Mouse (Mus musculus): ENCODE measurements around the gene Mrm1. TPM values are rescaled to one million over a fixed set of nuclear protein-coding genes. Genes with fewer than 3 reads are reported as not detected.

Gene Mrm1
- polyA plus RNA-seq, 1 experiment = 18.9 TPM

DNA sequence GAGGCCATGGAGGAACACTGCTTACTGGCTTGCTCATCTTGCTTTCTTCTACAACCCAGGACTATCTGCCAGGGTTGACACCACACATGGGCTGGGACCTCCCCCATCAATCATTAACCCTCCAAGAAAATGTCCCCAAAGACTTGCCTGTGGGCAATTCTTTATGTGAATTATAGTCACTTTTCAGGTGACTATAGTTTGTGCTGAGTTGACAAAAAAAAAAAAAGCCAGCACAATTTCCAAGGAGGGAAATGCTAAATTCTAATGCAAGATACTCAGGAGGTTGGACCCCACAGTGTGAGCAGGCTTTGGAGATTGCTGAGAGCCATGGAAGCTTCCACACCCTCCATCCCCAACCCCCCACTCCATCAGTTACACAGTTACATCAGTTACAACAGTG, 25.8 kb downstream of the Mrm1 start:
- no peak overlapping the region for H3K27ac ChIP-seq (ENCODE audit: insufficient read depth, low read length)
- DNase-seq (ENCODE audit: low read depth in 1 of 2, low spot score in 2 of 2) = no peak
- no peaks in the 10 kb centered on the region for H3K4me1 ChIP-seq (ENCODE audit: control insufficient read depth, insufficient read depth, insufficient read length)
- no peaks in the 10 kb centered on the region for H3K27me3 ChIP-seq (ENCODE audit: control insufficient read depth, insufficient read depth, low read length)
- no peaks in the 10 kb centered on the region for H3K36me3 ChIP-seq (ENCODE audit: control insufficient read depth, insufficient read depth, low read length)
- TF ChIP-seq POLR2A (IDR thresholded peaks at IDR 0.05; ENCODE audit: low read depth, low read length) = no peak
- TF ChIP-seq CTCF (IDR thresholded peaks at IDR 0.05; ENCODE audit: extremely low read depth, insufficient read depth, insufficient read length, insufficient replicate concordance) = no peak
- no peak overlapping the region for H3K4me3 ChIP-seq (ENCODE audit: extremely low read depth, insufficient read depth, insufficient read length)

DNA sequence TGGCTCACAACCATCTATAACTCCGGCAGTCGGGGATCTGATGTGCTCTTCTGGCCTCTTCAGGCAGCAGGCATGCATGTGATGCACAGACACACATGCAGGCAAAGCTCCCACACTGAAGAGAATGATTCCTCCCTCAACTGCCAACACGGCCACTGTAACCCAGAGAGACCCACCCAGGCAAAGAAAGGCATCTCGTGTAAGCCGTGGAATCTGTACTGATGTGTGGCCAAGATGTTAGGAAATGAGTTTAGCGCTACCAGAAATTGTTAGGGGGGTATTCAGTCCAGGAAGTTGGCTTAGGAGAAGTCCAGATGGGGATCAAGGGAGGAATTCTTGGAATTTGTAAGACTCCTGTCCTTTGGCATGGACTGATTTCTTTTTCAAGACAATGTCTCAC, 28.9 kb downstream of the Mrm1 start:
- H3K4me1 ChIP-seq (ENCODE audit: control insufficient read depth, insufficient read depth, insufficient read length) = no peaks in the 10 kb centered on the region
- WGBS = 67% methylated on average over 6 of the region's 6 CpGs
- no peaks in the 10 kb centered on the region for H3K27me3 ChIP-seq (ENCODE audit: control insufficient read depth, insufficient read depth, low read length)
- TF ChIP-seq CTCF (IDR thresholded peaks at IDR 0.05; ENCODE audit: extremely low read depth, insufficient read depth, insufficient read length, insufficient replicate concordance) (no peak), POLR2A (IDR thresholded peaks at IDR 0.05; ENCODE audit: low read depth, low read length) (no peak)
- H3K27ac ChIP-seq (ENCODE audit: insufficient read depth, low read length) = no peak overlapping the region
- H3K4me3 ChIP-seq (ENCODE audit: extremely low read depth, insufficient read depth, insufficient read length) = no peak overlapping the region
- no peak for DNase-seq (ENCODE audit: low read depth in 1 of 2, low spot score in 2 of 2)
- no peaks in the 10 kb centered on the region for H3K36me3 ChIP-seq (ENCODE audit: control insufficient read depth, insufficient read depth, low read length)

DNA sequence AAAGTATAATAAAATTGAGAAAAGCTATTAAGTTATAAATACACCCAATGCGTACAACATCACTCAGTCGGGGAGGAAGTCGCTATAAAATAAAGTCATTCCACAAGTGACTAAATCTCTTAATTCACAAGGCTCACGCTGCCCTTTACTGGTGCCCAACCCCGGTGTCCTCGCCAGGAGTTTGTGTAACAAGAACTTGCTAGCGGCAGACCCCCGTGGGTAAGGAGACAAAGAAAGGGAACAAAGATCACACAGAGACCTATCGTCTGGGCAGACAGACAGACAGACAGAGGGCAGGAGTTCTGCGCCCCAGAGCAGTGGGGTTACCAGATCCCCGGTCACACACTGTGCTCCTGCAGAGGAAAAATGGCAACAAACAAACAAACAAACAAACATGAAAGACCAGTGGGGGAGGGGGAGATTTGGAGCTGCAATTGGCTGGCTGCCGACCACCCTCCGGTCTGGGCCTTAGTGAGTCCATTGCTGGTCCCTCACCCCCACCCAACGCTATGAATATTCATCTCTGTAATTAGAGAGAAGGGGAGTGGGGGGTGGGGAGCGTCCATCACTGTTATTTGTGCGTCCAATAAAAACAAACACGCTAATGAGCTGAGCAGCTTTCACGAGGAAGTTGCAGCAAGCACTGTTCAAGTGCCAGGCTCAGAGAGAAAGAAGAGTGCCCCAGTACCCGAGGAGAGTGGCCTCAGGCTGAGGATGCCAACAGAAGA, 39.0 kb downstream of the Mrm1 start:
- no peak overlapping the region for H3K4me3 ChIP-seq (ENCODE audit: extremely low read depth, insufficient read depth, insufficient read length)
- WGBS = 8% methylated on average over 19 of the region's 19 CpGs
- peaks cover 4% of the 10 kb centered on the region; the same call in 1 of the 2 replicates for H3K27me3 ChIP-seq (ENCODE audit: control insufficient read depth, insufficient read depth, low read length)

DNA sequence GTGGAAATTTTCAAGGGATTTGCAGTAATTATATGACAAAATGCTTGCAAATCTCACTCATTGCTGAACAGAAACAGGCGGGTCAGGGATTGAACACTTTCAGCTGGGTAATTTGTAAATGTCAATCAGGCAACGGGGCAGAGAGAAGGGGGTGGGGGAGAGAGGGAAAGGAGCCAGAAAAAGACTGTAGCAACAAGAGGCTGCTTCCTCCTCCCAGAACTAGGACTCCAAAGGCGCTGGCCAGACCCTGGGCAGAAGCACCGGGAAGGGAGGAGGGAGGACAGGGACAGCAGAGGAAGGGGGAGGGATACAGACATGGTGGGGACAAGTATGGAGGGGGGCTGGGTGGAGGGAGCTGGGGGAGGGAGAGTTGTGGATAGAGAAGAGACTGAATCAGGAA, 43.8 kb downstream of the Mrm1 start:
- TF ChIP-seq CTCF (IDR thresholded peaks at IDR 0.05; ENCODE audit: extremely low read depth, insufficient read depth, insufficient read length, insufficient replicate concordance) = no peak
- no peak for TF ChIP-seq POLR2A (IDR thresholded peaks at IDR 0.05; ENCODE audit: low read depth, low read length)

More for the DNA sequence above, 39.0 kb downstream of the Mrm1 start:
- no peak overlapping the region for H3K27ac ChIP-seq (ENCODE audit: insufficient read depth, low read length)
- TF ChIP-seq POLR2A (IDR thresholded peaks at IDR 0.05; ENCODE audit: low read depth, low read length) (no peak), CTCF (IDR thresholded peaks at IDR 0.05; ENCODE audit: extremely low read depth, insufficient read depth, insufficient read length, insufficient replicate concordance) (no peak)
- no peak for DNase-seq (ENCODE audit: low read depth in 1 of 2, low spot score in 2 of 2)
- no peaks in the 10 kb centered on the region for H3K4me1 ChIP-seq (ENCODE audit: control insufficient read depth, insufficient read depth, insufficient read length)
- no peaks in the 10 kb centered on the region for H3K36me3 ChIP-seq (ENCODE audit: control insufficient read depth, insufficient read depth, low read length)

DNA sequence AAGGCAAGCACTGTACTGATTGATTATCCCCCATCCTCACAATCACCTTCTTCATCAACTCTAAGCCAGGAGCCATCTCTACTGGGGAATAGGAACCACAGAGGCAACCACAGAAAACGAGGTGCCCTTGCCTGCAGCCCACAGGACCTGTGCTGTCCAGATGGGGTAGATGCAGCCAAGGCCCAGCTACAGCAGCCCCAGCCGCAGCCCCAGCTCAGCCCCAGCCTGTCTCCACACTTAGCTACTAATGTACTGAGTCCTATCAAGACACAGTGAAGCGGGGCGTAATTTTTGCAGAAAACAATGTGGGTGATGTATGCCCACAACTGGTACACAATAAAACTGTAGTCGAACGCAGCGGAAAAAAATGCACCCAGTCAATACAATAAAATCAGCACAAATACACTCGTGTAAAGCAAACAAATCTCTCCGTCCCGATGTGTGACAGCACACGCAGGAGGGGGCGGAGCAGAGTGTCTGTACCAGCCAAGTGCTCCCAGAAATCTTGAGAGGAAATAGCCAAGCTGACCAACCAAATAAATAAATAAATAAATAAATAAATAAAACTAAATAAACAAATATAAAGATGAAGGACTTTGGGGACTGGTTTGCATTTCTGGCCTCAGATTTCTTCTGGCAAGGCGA, 44.3 kb downstream of the Mrm1 start:
- H3K36me3 ChIP-seq (ENCODE audit: control insufficient read depth, insufficient read depth, low read length) = no peaks in the 10 kb centered on the region
- no peak for DNase-seq (ENCODE audit: low read depth in 1 of 2, low spot score in 2 of 2)
- no peaks in the 10 kb centered on the region for H3K4me1 ChIP-seq (ENCODE audit: control insufficient read depth, insufficient read depth, insufficient read length)
- H3K4me3 ChIP-seq (ENCODE audit: extremely low read depth, insufficient read depth, insufficient read length) = no peak overlapping the region
- 66% methylated on average over 13 of the region's 13 CpGs for WGBS
- H3K27ac ChIP-seq (ENCODE audit: insufficient read depth, low read length) = no peak overlapping the region
- no peak for TF ChIP-seq CTCF (IDR thresholded peaks at IDR 0.05; ENCODE audit: extremely low read depth, insufficient read depth, insufficient read length, insufficient replicate concordance)
- no peak for TF ChIP-seq POLR2A (IDR thresholded peaks at IDR 0.05; ENCODE audit: low read depth, low read length)
- peaks cover 2% of the 10 kb centered on the region; the same call in 1 of the 2 replicates for H3K27me3 ChIP-seq (ENCODE audit: control insufficient read depth, insufficient read depth, low read length)

More for the DNA sequence above, 43.8 kb downstream of the Mrm1 start:
- 13% methylated on average over 4 of the region's 4 CpGs for WGBS
- no peak for DNase-seq (ENCODE audit: low read depth in 1 of 2, low spot score in 2 of 2)
- Histone ChIP-seq H3K36me3 (ENCODE audit: control insufficient read depth, insufficient read depth, low read length) (no peaks in the 10 kb centered on the region), H3K27ac (ENCODE audit: insufficient read depth, low read length) (no peak overlapping the region), H3K4me3 (ENCODE audit: extremely low read depth, insufficient read depth, insufficient read length) (no peak overlapping the region), H3K27me3 (ENCODE audit: control insufficient read depth, insufficient read depth, low read length) (peaks cover 3% of the 10 kb centered on the region; the same call in 1 of the 2 replicates), H3K4me1 (ENCODE audit: control insufficient read depth, insufficient read depth, insufficient read length) (no peaks in the 10 kb centered on the region)

DNA sequence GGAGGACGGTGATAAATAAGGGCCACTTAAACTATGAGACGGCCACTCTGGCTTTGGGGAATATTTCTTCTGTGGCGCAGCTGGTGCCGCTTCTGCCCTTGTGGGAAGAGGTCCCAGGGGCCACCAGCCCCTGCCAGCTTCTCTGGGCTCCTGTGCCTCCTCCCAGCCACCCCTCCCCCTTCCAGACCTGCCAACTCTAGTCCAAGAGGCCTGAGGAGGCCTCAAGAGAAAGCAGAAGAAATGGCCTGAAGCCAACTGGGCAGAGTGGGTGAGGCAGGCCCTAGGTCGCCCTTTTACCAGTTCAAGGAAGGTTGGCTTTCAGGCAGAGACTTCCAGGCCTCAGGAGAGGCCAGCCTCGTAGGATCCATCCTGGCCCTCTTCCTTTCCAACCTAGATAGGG, 51.4 kb downstream of the Mrm1 start:
- no peak for DNase-seq (ENCODE audit: low read depth in 1 of 2, low spot score in 2 of 2)
- TF ChIP-seq POLR2A (IDR thresholded peaks at IDR 0.05; ENCODE audit: low read depth, low read length) (no peak), CTCF (IDR thresholded peaks at IDR 0.05; ENCODE audit: extremely low read depth, insufficient read depth, insufficient read length, insufficient replicate concordance) (no peak)
- H3K27me3 ChIP-seq (ENCODE audit: control insufficient read depth, insufficient read depth, low read length) = peaks cover 3% of the 10 kb centered on the region; the same call in 1 of the 2 replicates
- WGBS = 71% methylated on average over 6 of the region's 6 CpGs
- H3K4me1 ChIP-seq (ENCODE audit: control insufficient read depth, insufficient read depth, insufficient read length) = no peaks in the 10 kb centered on the region
- H3K27ac ChIP-seq (ENCODE audit: insufficient read depth, low read length) = no peak overlapping the region
- no peak overlapping the region for H3K4me3 ChIP-seq (ENCODE audit: extremely low read depth, insufficient read depth, insufficient read length)
- H3K36me3 ChIP-seq (ENCODE audit: control insufficient read depth, insufficient read depth, low read length) = no peaks in the 10 kb centered on the region

DNA sequence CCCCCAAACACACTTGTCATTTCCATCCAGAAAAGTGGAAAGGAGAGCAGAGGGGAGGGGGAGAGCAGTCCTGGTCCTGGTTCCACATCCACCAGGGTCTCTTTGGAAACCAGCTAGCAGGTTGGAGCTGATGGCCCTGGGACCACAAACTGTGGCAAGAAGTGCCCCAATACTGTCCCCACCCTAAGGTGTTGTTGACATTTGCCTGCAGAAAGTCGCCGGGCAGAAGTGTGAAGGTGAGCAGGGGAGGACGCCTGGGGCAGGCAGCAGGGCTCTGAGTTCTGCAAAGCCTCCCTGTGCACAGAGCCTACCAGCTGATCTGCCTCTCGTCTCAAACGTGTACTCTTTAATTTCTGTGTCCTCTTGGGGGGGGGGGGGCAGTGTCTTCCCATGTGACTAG, 54.2 kb downstream of the Mrm1 start:
- Histone ChIP-seq H3K27me3 (ENCODE audit: control insufficient read depth, insufficient read depth, low read length) (peaks cover 3% of the 10 kb centered on the region; the same call in 1 of the 2 replicates), H3K36me3 (ENCODE audit: control insufficient read depth, insufficient read depth, low read length) (no peaks in the 10 kb centered on the region), H3K4me1 (ENCODE audit: control insufficient read depth, insufficient read depth, insufficient read length) (no peaks in the 10 kb centered on the region), H3K27ac (ENCODE audit: insufficient read depth, low read length) (no peak overlapping the region), H3K4me3 (ENCODE audit: extremely low read depth, insufficient read depth, insufficient read length) (no peak overlapping the region)
- DNase-seq (ENCODE audit: low read depth in 1 of 2, low spot score in 2 of 2) = no peak
- WGBS = 24% methylated on average over 5 of the region's 5 CpGs
- TF ChIP-seq POLR2A (IDR thresholded peaks at IDR 0.05; ENCODE audit: low read depth, low read length) (no peak), CTCF (IDR thresholded peaks at IDR 0.05; ENCODE audit: extremely low read depth, insufficient read depth, insufficient read length, insufficient replicate concordance) (no peak)
